In the genomic region with DNA sequence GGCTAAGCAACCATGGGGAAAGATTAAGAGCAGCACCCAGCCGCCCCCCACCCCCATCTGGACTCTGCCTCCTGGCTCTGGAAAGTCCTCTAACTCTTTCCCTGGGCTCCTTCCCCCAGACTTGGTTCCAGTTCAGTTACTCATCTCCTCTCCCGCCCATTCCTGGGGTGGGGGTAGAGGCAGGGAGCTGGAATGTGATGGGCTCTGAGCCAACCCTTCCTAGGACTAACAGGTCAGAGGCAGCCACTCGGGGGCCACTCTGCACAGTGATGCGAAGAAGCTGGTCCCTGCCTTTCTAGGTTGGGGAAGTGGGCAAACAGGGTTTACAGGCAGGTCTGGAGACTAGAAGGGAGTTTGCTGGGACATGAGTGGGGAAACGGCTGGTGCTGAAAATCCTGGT, we compare ENCODE assay signal across 9 mouse cellular contexts. TPM values are rescaled to one million over a fixed set of nuclear protein-coding genes. Genes with fewer than 3 reads are reported as not detected.
DNase-seq lines count a peak whose midpoint lies in the region; ATAC-seq lines count a peak whose summit lies in the region.
"Had no signal": no experiment of that assay in that cellular context is flagged by ENCODE, and none has a peak within 500 bp of the region (broad histone marks: within the 10 kb centered on the region; RNA-seq: fewer than 3 reads in every experiment).

No protein-coding gene starts in this region.

- peak; percentile 92 for ATAC-seq in lung, embryonic 16.5 days (ENCODE audit: low read depth)
- no peak for ATAC-seq in megakaryocyte, adult 5-6 weeks (ENCODE audit: poor library complexity, severe bottlenecking)

- peak; percentile 52 for DNase-seq in ovary, adult 18-20 months (ENCODE audit: low spot score)
- DNase-seq in ovary, postnatal 10 days (ENCODE audit: low spot score), result no peak
- peak; percentile 73 for DNase-seq in gastrocnemius, postnatal 14 days
- peak; percentile 99 for DNase-seq in kidney, adult 9 months
- no peak for DNase-seq in left cerebral cortex, postnatal 25 days (ENCODE audit: low spot score in 2 of 2)
- no peak for DNase-seq in cerebellum, adult 11 months

- peaks cover 36% of the 10 kb centered on the region for H3K4me1 ChIP-seq in lung, embryonic 16.5 days (replicated peaks; ENCODE audit: control insufficient read depth, insufficient read depth, low read length)

- H3K4me3 ChIP-seq in lung, embryonic 16.5 days (ENCODE audit: low read length), result no peak overlapping the region

- intact Hi-C loops in gastrocnemius, postnatal 14 days (cut with DNase I; ENCODE audit: low total_unique reads), result no loop called here
- intact Hi-C loops in left cerebral cortex, postnatal 25 days (cut with DNase I), result no loop called here

- H3K27ac ChIP-seq in lung, embryonic 16.5 days (ENCODE audit: low read length), result peak overlapping the region; percentile 95

- no peaks in the 10 kb centered on the region for H3K36me3 ChIP-seq in lung, embryonic 16.5 days (ENCODE audit: control insufficient read depth, insufficient read depth, low read length)
- H3K36me3 ChIP-seq: G1E had no signal

- H3K4me2 ChIP-seq in lung, embryonic 16.5 days (ENCODE audit: low read depth, low read length), result peak overlapping the region; percentile 23; the same call in 1 of the 2 replicates

- H3K27me3 ChIP-seq in lung, embryonic 16.5 days (ENCODE audit: control insufficient read depth, insufficient read depth, low read depth, low read length), result no peaks in the 10 kb centered on the region

- H3K9me3 ChIP-seq in lung, embryonic 16.5 days (ENCODE audit: control insufficient read depth, low read length), result no peaks in the 10 kb centered on the region
- H3K9me3 ChIP-seq: G1E had no signal

- peak overlapping the region; percentile 45 for H3K9ac ChIP-seq in lung, embryonic 16.5 days (ENCODE audit: low read length)

- WGBS in lung, embryonic 16.5 days, result 4% methylated on average over 5 of the region's 5 CpGs

RNA-seq across cellular contexts. Expression of a gene that starts 5.2 kb away (rescaled TPM):
- 10 to 100 TPM; 39.9 to 40.3 TPM for total RNA-seq in gastrocnemius, postnatal 14 days (2021)
- 46.8 and 49.5 TPM in 2 replicates for polyA plus RNA-seq in lung, embryonic 16.5 days (2015; fragmentation: Nextera tagmentation; extraction: Ambion mirVana)
- 100 to 1,000 TPM; 181 to 190 TPM for total RNA-seq in left cerebral cortex, postnatal 25 days (2021)
- total RNA-seq in megakaryocyte, adult 5-6 weeks (2015), result 42.3 and 47.1 TPM in 2 replicates
- 33.1 and 33.5 TPM in 2 replicates for total RNA-seq in megakaryocyte, adult 5-6 weeks (2017)

RNA-seq across cellular contexts. Expression of a gene that starts 5.3 kb away (rescaled TPM):
- 1 to 10 TPM; 6.2 to 9.7 TPM for total RNA-seq in gastrocnemius, postnatal 14 days (2021)
- polyA plus RNA-seq in lung, embryonic 16.5 days (2015; fragmentation: Nextera tagmentation; extraction: Ambion mirVana), result 20.8 and 22.7 TPM in 2 replicates
- 10 to 100 TPM; 33.1 to 35.1 TPM for total RNA-seq in left cerebral cortex, postnatal 25 days (2021)
- 0.02 TPM in 1 of 2 replicates, not detected in the other for total RNA-seq in megakaryocyte, adult 5-6 weeks (2015)
- total RNA-seq in megakaryocyte, adult 5-6 weeks (2017), result 1.2 and 1.4 TPM in 2 replicates

RNA-seq across cellular contexts. Expression of a gene that starts 42.0 kb away (rescaled TPM):
- under 1 TPM; 0.49 to 0.60 TPM for total RNA-seq in gastrocnemius, postnatal 14 days (2021)
- polyA plus RNA-seq in lung, embryonic 16.5 days (2015; fragmentation: Nextera tagmentation; extraction: Ambion mirVana), result 0.55 and 1.6 TPM in 2 replicates
- total RNA-seq in left cerebral cortex, postnatal 25 days (2021), result 1 to 10 TPM; 2.3 to 2.7 TPM
- 0.21 TPM in 1 of 2 replicates, not detected in the other for total RNA-seq in megakaryocyte, adult 5-6 weeks (2015)
- total RNA-seq in megakaryocyte, adult 5-6 weeks (2017), result 0.40 and 0.81 TPM in 2 replicates
- polyA plus RNA-seq: G1E had no signal

Comparison
In these comparisons a context has a peak if more than half of its experiments do, and no peak if none do; other contexts are left out.
1. DNase-seq: peak in ovary, adult 18-20 months (single experiment), gastrocnemius, postnatal 14 days (single experiment) and kidney, adult 9 months (single experiment); none in ovary, postnatal 10 days (single experiment), left cerebral cortex, postnatal 25 days (0 of 2) and cerebellum, adult 11 months (single experiment).